ENCODE assay signal across 8 mouse cellular contexts in genomic region chr2:180920810-180921400, GRCm38 (mm10). TPM values are rescaled to one million over a fixed set of nuclear protein-coding genes. Genes with fewer than 3 reads are reported as not detected.
DNase-seq lines count a peak whose midpoint lies in the region; ATAC-seq and TF ChIP-seq lines count a peak whose summit lies in the region.

Ythdf1 (minus strand) TSS chr2:180920949.

- H3K79me2 ChIP-seq in C2C12 (ENCODE audit: control insufficient read depth, insufficient read depth) (peaks cover 50% of the 10 kb centered on the region), myocyte (ENCODE audit: control insufficient read depth, insufficient read depth) (peaks cover 47% of the 10 kb centered on the region)
- peaks cover 33% of the 10 kb centered on the region for H3K79me2 ChIP-seq in liver, adult 2 months (ENCODE audit: control insufficient read depth, insufficient read depth, low read length)

- H3K79me3 ChIP-seq in C2C12 (ENCODE audit: low read depth), result peaks cover 45% of the 10 kb centered on the region

- H3K9ac ChIP-seq in heart, embryonic 11.5 days (ENCODE audit: low read depth, low read length), result peak within 1 kb of the TSS; percentile 98
- peak within 1 kb of the TSS; percentile 99 for H3K9ac ChIP-seq in kidney, embryonic 16.5 days (replicated peaks; ENCODE audit: low read length)
- peak within 1 kb of the TSS; percentile 97 for H3K9ac ChIP-seq in liver, adult 2 months (ENCODE audit: low read depth, low read length)

- H3K4me2 ChIP-seq in heart, embryonic 11.5 days, result peak within 1 kb of the TSS; percentile 89
- peak within 1 kb of the TSS; percentile 65 for H3K4me2 ChIP-seq in kidney, embryonic 16.5 days (replicated peaks; ENCODE audit: low read depth, low read length)
- H3K4me2 ChIP-seq in myocyte (ENCODE audit: low read depth), result peak within 1 kb of the TSS; percentile 90

- H3K27me3 ChIP-seq in C2C12 (ENCODE audit: control insufficient read depth, insufficient read depth, insufficient read length) (peaks cover 3% of the 10 kb centered on the region), myocyte (ENCODE audit: control insufficient read depth, insufficient read depth, insufficient read length) (peaks cover 5% of the 10 kb centered on the region)
- H3K27me3 ChIP-seq in erythroblast, embryonic 14.5 days (ENCODE audit: control insufficient read depth), result no peaks in the 10 kb centered on the region
- no peaks in the 10 kb centered on the region for H3K27me3 ChIP-seq in heart, embryonic 11.5 days (ENCODE audit: control insufficient read depth, insufficient read depth, low read length)
- H3K27me3 ChIP-seq in kidney, embryonic 16.5 days (ENCODE audit: insufficient read depth, low read length), result no peaks in the 10 kb centered on the region
- no peaks in the 10 kb centered on the region for H3K27me3 ChIP-seq in liver, adult 2 months (ENCODE audit: control insufficient read depth, insufficient read depth, low read length)
- no peaks in the 10 kb centered on the region for H3K27me3 ChIP-seq in splenic B cell, adult 2 months (ENCODE audit: control insufficient read depth, insufficient read depth, low read length, poor library complexity, severe bottlenecking)

- H3K36me3 ChIP-seq in C2C12 (ENCODE audit: control insufficient read depth, insufficient read depth) (peaks cover 36% of the 10 kb centered on the region), myocyte (ENCODE audit: control insufficient read depth, insufficient read depth) (peaks cover 27% of the 10 kb centered on the region)
- H3K36me3 ChIP-seq in erythroblast, embryonic 14.5 days (ENCODE audit: control insufficient read depth), result peaks cover 36% of the 10 kb centered on the region
- peaks cover 15% of the 10 kb centered on the region for H3K36me3 ChIP-seq in heart, embryonic 11.5 days (ENCODE audit: control insufficient read depth, insufficient read depth, low read length)
- peaks cover 19% of the 10 kb centered on the region for H3K36me3 ChIP-seq in kidney, embryonic 16.5 days (ENCODE audit: insufficient read depth, low read length)
- H3K36me3 ChIP-seq in liver, adult 2 months (ENCODE audit: control insufficient read depth, insufficient read depth, low read length), result peaks cover 17% of the 10 kb centered on the region
- peaks cover 5% of the 10 kb centered on the region; the same call in 1 of the 2 replicates for H3K36me3 ChIP-seq in splenic B cell, adult 2 months (ENCODE audit: control insufficient read depth, insufficient read depth, low read length, poor library complexity, severe bottlenecking)

- DNase-seq in brain, embryonic 14.5 days (ENCODE audit: low read depth), result peak; percentile 98
- DNase-seq in liver, adult 2 months (ENCODE audit: extremely low read depth, low read depth, low spot score), result peak; percentile 76
- DNase-seq in splenic B cell, adult 2 months (ENCODE audit: low read depth, low spot score), result peak; percentile 98

- TF ChIP-seq CTCF in C2C12 (IDR thresholded peaks at IDR 0.05; ENCODE audit: control insufficient read depth, insufficient read depth, insufficient read length), result no peak
- TF ChIP-seq CTCF in brain, embryonic 14.5 days (IDR thresholded peaks at IDR 0.05; ENCODE audit: borderline replicate concordance, extremely low read depth, insufficient read depth, insufficient read length), result no peak
- no peak for TF ChIP-seq CTCF in liver, adult 2 months (IDR thresholded peaks at IDR 0.05; ENCODE audit: low read depth, low read length)

- WGBS in heart, embryonic 11.5 days (ENCODE audit: insufficient replicate concordance), result 1% methylated on average over 45 of the region's 56 CpGs
- under 1% methylated on average over 46 of the region's 56 CpGs for WGBS in kidney, embryonic 16.5 days
- under 1% methylated on average over 56 of the region's 56 CpGs for WGBS in liver, adult 2 months

- H3K4me3 ChIP-seq in C2C12 (ENCODE audit: insufficient read depth, poor library complexity, severe bottlenecking), result peak within 1 kb of the TSS; percentile 98
- peak within 1 kb of the TSS; percentile 99 for H3K4me3 ChIP-seq in erythroblast, embryonic 14.5 days (replicated peaks)
- peak within 1 kb of the TSS; percentile 100 for H3K4me3 ChIP-seq in heart, embryonic 11.5 days (ENCODE audit: low read depth, low read length)
- H3K4me3 ChIP-seq in kidney, embryonic 16.5 days (ENCODE audit: low read length), result peak within 1 kb of the TSS; percentile 98
- peak within 1 kb of the TSS; percentile 98 for H3K4me3 ChIP-seq in liver, adult 2 months (ENCODE audit: insufficient read depth, low read depth, low read length)
- H3K4me3 ChIP-seq in myocyte, result peak within 1 kb of the TSS; percentile 58

- TF ChIP-seq POLR2A in brain, embryonic 14.5 days (IDR thresholded peaks at IDR 0.05; ENCODE audit: borderline replicate concordance, extremely low read depth, insufficient read depth, insufficient read length, poor library complexity, severe bottlenecking), result peak; percentile 88
- TF ChIP-seq POLR2A in liver, adult 2 months (IDR thresholded peaks at IDR 0.05; ENCODE audit: extremely low read depth, insufficient read depth, low read length), result peak; percentile 46; the same call in 1 of the 2 replicates
- peak; percentile 94 for TF ChIP-seq POLR2A in myocyte (IDR thresholded peaks at IDR 0.05; ENCODE audit: insufficient read length, low read depth)

- no peaks in the 10 kb centered on the region for H3K9me3 ChIP-seq in erythroblast, embryonic 14.5 days (ENCODE audit: control insufficient read depth, low read length)
- H3K9me3 ChIP-seq in heart, embryonic 11.5 days (replicated peaks; ENCODE audit: control insufficient read depth, low read length), result no peaks in the 10 kb centered on the region
- H3K9me3 ChIP-seq in kidney, embryonic 16.5 days (ENCODE audit: low read length), result no peaks in the 10 kb centered on the region

- peak; percentile 98 for ATAC-seq in heart, embryonic 11.5 days (replicated peaks; ENCODE audit: insufficient number of reproducible peaks, low FRiP score, low TSS enrichment)
- ATAC-seq in kidney, embryonic 16.5 days (ENCODE audit: low FRiP score, low TSS enrichment), result peak; percentile 96

- peaks cover 28% of the 10 kb centered on the region for H3K4me1 ChIP-seq in erythroblast, embryonic 14.5 days (ENCODE audit: control insufficient read depth)
- H3K4me1 ChIP-seq in heart, embryonic 11.5 days (ENCODE audit: control insufficient read depth, insufficient read depth, low read length), result peaks cover 3% of the 10 kb centered on the region; the same call in 1 of the 2 replicates
- H3K4me1 ChIP-seq in kidney, embryonic 16.5 days (ENCODE audit: insufficient read depth, low read length), result peaks cover 10% of the 10 kb centered on the region; the same call in 1 of the 2 replicates
- peaks cover 9% of the 10 kb centered on the region; the same call in 1 of the 2 replicates for H3K4me1 ChIP-seq in liver, adult 2 months (ENCODE audit: control insufficient read depth, insufficient read depth, low read length)

- peak within 1 kb of the TSS; percentile 99 for H3ac ChIP-seq in C2C12 (ENCODE audit: control insufficient read depth, insufficient read length, low read depth)
- peak within 1 kb of the TSS; percentile 18 for H3ac ChIP-seq in myocyte (ENCODE audit: control insufficient read depth, insufficient read length)

- H3K27ac ChIP-seq in heart, embryonic 11.5 days (ENCODE audit: low read depth, low read length), result peak within 1 kb of the TSS; percentile 76
- H3K27ac ChIP-seq in kidney, embryonic 16.5 days (ENCODE audit: low read length), result peak within 1 kb of the TSS; percentile 69
- H3K27ac ChIP-seq in liver, adult 2 months (replicated peaks; ENCODE audit: insufficient read depth, low read depth, low read length), result peak within 1 kb of the TSS; percentile 81

TF ChIP-seq in C2C12, 6 proteins besides CTCF, POLR2A, EP300 and RAD21:
- no peak for TF ChIP-seq FOSL1 (IDR thresholded peaks at IDR 0.05; ENCODE audit: insufficient read depth, low read length, poor library complexity, severe bottlenecking)
- peak; percentile 90 for TF ChIP-seq USF1 (IDR thresholded peaks at IDR 0.05; ENCODE audit: low read depth)
- TF ChIP-seq MYOG (IDR thresholded peaks at IDR 0.05; ENCODE audit: control insufficient read depth, extremely low read depth, insufficient read length), result no peak

TF ChIP-seq in myocyte, 11 proteins besides CTCF, POLR2A, EP300 and RAD21:
- TF ChIP-seq MAX (IDR thresholded peaks at IDR 0.05; ENCODE audit: low read depth) (no peak), REST (IDR thresholded peaks at IDR 0.05; ENCODE audit: insufficient read depth, insufficient read length) (no peak), USF1 (IDR thresholded peaks at IDR 0.05; ENCODE audit: low read depth) (peak; percentile 86), POLR2AphosphoS2 (IDR thresholded peaks at IDR 0.05; ENCODE audit: insufficient read length, low read depth) (peak; percentile 94), CEBPB (IDR thresholded peaks at IDR 0.05; ENCODE audit: insufficient read depth, poor library complexity, severe bottlenecking) (no peak), MYOD1 (IDR thresholded peaks at IDR 0.05; ENCODE audit: control insufficient read depth in 1 of 3, insufficient read length in 2 of 3, low read depth in 2 of 3) (peak in 1 of 3 experiments; percentile 24), TCF3 (IDR thresholded peaks at IDR 0.05; ENCODE audit: insufficient read length, low read depth) (no peak), MYOG (IDR thresholded peaks at IDR 0.05; ENCODE audit: control insufficient read depth in 1 of 3, insufficient read depth in 1 of 3, insufficient read length in 2 of 3, low read depth in 2 of 3) (no peak), TCF12 (IDR thresholded peaks at IDR 0.05; ENCODE audit: insufficient read depth, poor library complexity, severe bottlenecking) (no peak), SRF (IDR thresholded peaks at IDR 0.05; ENCODE audit: control insufficient read depth, insufficient read length, low read depth) (peak; percentile 13), E2F4 (IDR thresholded peaks at IDR 0.05; ENCODE audit: insufficient read depth) (no peak)
TF ChIP-seq in myocyte: peak in this region for 4.

RNA-seq across cellular contexts. Expression of gene Ythdf1, which starts in this region (rescaled TPM):
- 33.4 TPM for polyA plus RNA-seq in C2C12 (2012; fragmentation: generic; extraction: Trizol)
- 67.0 and 68.5 TPM in 2 replicates for polyA plus RNA-seq in brain, embryonic 14.5 days (2012; rRNA removed)
- polyA plus RNA-seq in erythroblast, embryonic 14.5 days (2012), result 1.7 and 2.0 TPM in 2 replicates
- polyA plus RNA-seq in heart, embryonic 11.5 days (2014; fragmentation: Nextera tagmentation; extraction: Ambion mirVana), result 39.8 and 43.6 TPM in 2 replicates
- 16.0 and 27.1 TPM in 2 replicates for polyA plus RNA-seq in kidney, embryonic 16.5 days (2015; fragmentation: Nextera tagmentation; extraction: Ambion mirVana)
- 9.7 and 14.2 TPM in 2 replicates for total RNA-seq in liver, adult 2 months (2014; rRNA removed)
- 25.7 and 35.4 TPM in 2 replicates for polyA plus RNA-seq in liver, adult 2 months (2012; rRNA removed)
- polyA plus RNA-seq in myocyte (2012; fragmentation: generic; extraction: Trizol), result 34.5 TPM

Comparison
In these comparisons a context has a peak if more than half of its experiments do, and no peak if none do; other contexts are left out.
1. Peak in every context shown above with its lines: DNase-seq, ATAC-seq, H3K4me3 ChIP-seq and H3K27ac ChIP-seq.